Mouse (Mus musculus) midbrain, postnatal 0 days (tissue): Measurements from ENCODE around the gene Wdr62. TPM values are rescaled to one million over a fixed set of nuclear protein-coding genes. Genes with fewer than 3 reads are reported as not detected.

Source experiments
- ATAC-seq: fragments of 200-750 bp; cut with Nextera tagmentation; 2 replicates; pipeline ENCODE4 v1.8.0; 2017; ENCODE audit warnings: moderate number of reproducible peaks, mild to moderate bottlenecking, moderate TSS enrichment, moderate library complexity; ENCODE audit not compliant: low FRiP score
- DNase-seq: peaks from one replicate; pipeline ENCODE4 v3.0.0-alpha.2; 2015; ENCODE audit warnings: low spot score
- H3K27ac ChIP-seq: fragments of 300-500 bp; sonication (generic); 2 replicates; pipeline ENCODE4 v1.5.1; 2014; ENCODE audit warnings: low read depth, mild to moderate bottlenecking, low read length, mixed read lengths
- H3K27me3 ChIP-seq: fragments of 300-500 bp; sonication (generic); 2 replicates; pipeline ENCODE4 v1.6.1; 2014; ENCODE audit warnings: low read length, control low read depth, mixed read lengths; ENCODE audit not compliant: insufficient read depth
- H3K36me3 ChIP-seq: fragments of 300-500 bp; sonication (generic); 2 replicates; pipeline ENCODE4 v1.6.1; 2014; ENCODE audit warnings: low read length, control low read depth, mixed read lengths; ENCODE audit not compliant: insufficient read depth
- H3K4me1 ChIP-seq: fragments of 300-500 bp; sonication (generic); 2 replicates; pipeline ENCODE4 v1.6.1; 2014; ENCODE audit warnings: mild to moderate bottlenecking, control low read depth, antibody characterized with exemption, low read length, mixed read lengths; ENCODE audit not compliant: insufficient read depth
- H3K4me2 ChIP-seq: fragments of 300-500 bp; sonication (generic); 2 replicates; pipeline ENCODE4 v1.6.1; 2014; ENCODE audit warnings: low read depth, mild to moderate bottlenecking, low read length, mixed read lengths; ENCODE audit not compliant: poor library complexity, severe bottlenecking
- H3K4me3 ChIP-seq: fragments of 300-500 bp; sonication (generic); 2 replicates; pipeline ENCODE4 v1.5.1; 2014; ENCODE audit warnings: low read depth, mild to moderate bottlenecking, low read length, moderate library complexity
- H3K9ac ChIP-seq: fragments of 300-500 bp; sonication (generic); replicated peaks from 2 replicates; pipeline ENCODE4 v1.6.1; 2014; ENCODE audit warnings: mild to moderate bottlenecking, low read length, moderate library complexity, mixed read lengths; ENCODE audit not compliant: poor library complexity, severe bottlenecking
- H3K9me3 ChIP-seq: fragments of 300-500 bp; sonication (generic); 2 replicates; pipeline ENCODE4 v1.6.1; 2016; ENCODE audit warnings: low read length, control low read depth
- CTCF ChIP-seq: IDR thresholded peaks from 2 replicates; pipeline ENCODE4 v1.5.1; 2016; ENCODE audit warnings: antibody characterized with exemption, mild to moderate bottlenecking
- WGBS: fragments of 180-500 bp; shearing (Covaris S2); extraction: QIAGEN DNeasy Blood & Tissue Kit; methylation state at CpG from one replicate; pipeline ENCODE4 v1.1.7; 2014; 5-methylcytosine and 5-hydroxymethylcytosine counted together
- polyA plus RNA-seq: library from polyadenylated mRNA; unstranded; fragments of >200 nt; fragmentation: Nextera tagmentation; extraction: Ambion mirVana; gene quantifications from 2 replicates; pipeline ENCODE4 v1.2.1, GENCODE M21; 2015
- total RNA-seq: library from RNA; depleted of rRNA; stranded (reverse); fragments of >200 nt; gene quantifications from 2 replicates; pipeline ENCODE4 v1.2.3, GENCODE M21; 2014

Wdr62 gene
- total and polyA plus RNA-seq, 2 experiments from 2014 or later: 1.7 to 4.1 TPM

- Histone ChIP-seq H3K36me3 (no peaks in the 10 kb centered on the region), H3K27ac (no peak within 1 kb of the TSS), H3K9ac (no peak within 1 kb of the TSS), H3K4me1 (no peaks in the 10 kb centered on the region), H3K9me3 (no peaks in the 10 kb centered on the region), H3K4me2 (peak within 1 kb of the TSS; percentile 72), H3K27me3 (no peaks in the 10 kb centered on the region), H3K4me3 (peak within 1 kb of the TSS; percentile 68; the same call in 1 of the 2 replicates)
- no peak for ATAC-seq
- no peak for DNase-seq
- TF ChIP-seq CTCF: no peak
- 81% methylated on average over 3 of the region's 3 CpGs for WGBS
These were observed 43.6 kb upstream of the Wdr62 start, which contains the start of gene Sdhaf1 for GRCm38 (mm10) chr7:30323795-30324194. TSS of gene Sdhaf1 (minus strand) at chr7:30323895.

- no peaks in the 10 kb centered on the region for H3K36me3 ChIP-seq
- no peak for TF ChIP-seq CTCF
- no peaks in the 10 kb centered on the region for H3K9me3 ChIP-seq
- no peaks in the 10 kb centered on the region for H3K27me3 ChIP-seq
- no peak overlapping the region for H3K9ac ChIP-seq
- 33% methylated on average over 6 of the region's 6 CpGs for WGBS
- H3K4me1 ChIP-seq: no peaks in the 10 kb centered on the region
- ATAC-seq (no peak), DNase-seq (no peak)
- H3K27ac ChIP-seq: no peak overlapping the region
- peak overlapping the region; percentile 68 for H3K4me3 ChIP-seq
- H3K4me2 ChIP-seq: peak overlapping the region; percentile 72
These were observed 42.6 kb upstream of the Wdr62 start for GRCm38 (mm10) chr7:30322865-30323264.

- Histone ChIP-seq H3K4me1 (no peaks in the 10 kb centered on the region), H3K4me3 (peak overlapping the region; percentile 68), H3K4me2 (peak overlapping the region; percentile 72), H3K27me3 (no peaks in the 10 kb centered on the region), H3K27ac (peak overlapping the region; percentile 71), H3K36me3 (no peaks in the 10 kb centered on the region), H3K9me3 (no peaks in the 10 kb centered on the region), H3K9ac (peak overlapping the region; percentile 66)
- peak; percentile 98 for ATAC-seq
- no peak for TF ChIP-seq CTCF
- WGBS: under 1% methylated on average over 20 of the region's 20 CpGs
- peak; percentile 98 for DNase-seq
These were observed 42.1 kb upstream of the Wdr62 start for GRCm38 (mm10) chr7:30322285-30322667.

- no peaks in the 10 kb centered on the region for H3K36me3 ChIP-seq
- under 1% methylated on average over 60 of the region's 63 CpGs for WGBS
These were observed 41.5 kb upstream of the Wdr62 start, which contains the start of gene E130208F15Rik for GRCm38 (mm10) chr7:30321539-30322284. TSS of gene E130208F15Rik (plus strand) at chr7:30321740.

GRCm38 (mm10) chr7:30320946-30321345 lies 40.7 kb upstream of the Wdr62 start:
- TF ChIP-seq CTCF: no peak
- H3K9ac ChIP-seq: no peak overlapping the region
- DNase-seq: no peak
- H3K9me3 ChIP-seq: no peaks in the 10 kb centered on the region
- H3K27ac ChIP-seq: no peak overlapping the region
- H3K4me1 ChIP-seq: no peaks in the 10 kb centered on the region
- no peaks in the 10 kb centered on the region for H3K27me3 ChIP-seq
- peak overlapping the region; percentile 68; the same call in 1 of the 2 replicates for H3K4me3 ChIP-seq
- WGBS: 80% methylated on average over 2 of the region's 2 CpGs
- ATAC-seq: no peak
- H3K4me2 ChIP-seq: peak overlapping the region; percentile 72
- H3K36me3 ChIP-seq: no peaks in the 10 kb centered on the region

More at GRCm38 (mm10) chr7:30321539-30322284, 41.5 kb upstream of the Wdr62 start, which contains the start of gene E130208F15Rik:
- H3K4me3 ChIP-seq: peak within 1 kb of the TSS; percentile 68
- H3K9ac ChIP-seq: peak within 1 kb of the TSS; percentile 66
- peak; percentile 73 for DNase-seq
- ATAC-seq: peak; percentile 55
- no peaks in the 10 kb centered on the region for H3K4me1 ChIP-seq
- peak within 1 kb of the TSS; percentile 72 for H3K4me2 ChIP-seq
- no peaks in the 10 kb centered on the region for H3K27me3 ChIP-seq
- H3K27ac ChIP-seq: peak within 1 kb of the TSS; percentile 71
- no peaks in the 10 kb centered on the region for H3K9me3 ChIP-seq
- TF ChIP-seq CTCF: no peak

GRCm38 (mm10) chr7:30318142-30318541 lies 37.9 kb upstream of the Wdr62 start:
- no peak for TF ChIP-seq CTCF
- WGBS: 91% methylated on average over 3 of the region's 3 CpGs
- DNase-seq: no peak

More at GRCm38 (mm10) chr7:30318142-30318541, 37.9 kb upstream of the Wdr62 start:
- no peaks in the 10 kb centered on the region for H3K9me3 ChIP-seq
- no peak overlapping the region for H3K9ac ChIP-seq
- no peaks in the 10 kb centered on the region for H3K27me3 ChIP-seq
- H3K36me3 ChIP-seq: no peaks in the 10 kb centered on the region
- no peak overlapping the region for H3K27ac ChIP-seq
- H3K4me2 ChIP-seq: no peak overlapping the region
- ATAC-seq: no peak
- H3K4me1 ChIP-seq: no peaks in the 10 kb centered on the region
- H3K4me3 ChIP-seq: no peak overlapping the region
